Mouse (Mus musculus) G1E (cell line): ENCODE results near the gene Gm42421.

ENCODE experiments used
- CTCF ChIP-seq: IDR thresholded peaks from 2 replicates; pipeline ENCODE4 v1.5.1; 2012; ENCODE audit warnings: low read depth, low read length, inconsistent platforms, mixed read lengths
- GATA1 ChIP-seq: IDR thresholded peaks from 2 replicates; pipeline ENCODE4 v1.6.1; 2012; ENCODE audit warnings: borderline replicate concordance, low read length, inconsistent platforms, mixed read lengths
- GATA2 ChIP-seq: IDR thresholded peaks from 2 replicates; pipeline ENCODE4 v1.6.1; 2012; ENCODE audit warnings: low read depth, low read length, inconsistent platforms, borderline replicate concordance
- POLR2AphosphoS5 ChIP-seq: IDR thresholded peaks from 2 replicates; pipeline ENCODE4 v1.6.1; 2012; ENCODE audit warnings: low read depth, low read length, inconsistent platforms; ENCODE audit not compliant: insufficient replicate concordance
- TAL1 ChIP-seq: conservative IDR thresholded peaks from 2 replicates; pipeline ENCODE4 v1.6.1; 2012; ENCODE audit warnings: low read depth, low read length, inconsistent platforms, mixed read lengths

- TF ChIP-seq CTCF (no peak), TAL1 (no peak), GATA1 (no peak), POLR2AphosphoS5 (no peak), GATA2 (no peak)
These were observed 47.6 kb downstream of the Gm42421 start for GRCm38 (mm10) chr5:143975631-143975933.
